Mouse (Mus musculus) spleen, adult 2 months (tissue): ENCODE measurements at regions not wholly inside any gene's neighbourhood (a gene's known extent, or its start where the extent isn't known, plus 50 kb on each side); places are given as distances from the start of the nearest gene placed in this dataset.

ENCODE experiments used
- DNase-seq, 2 experiments: peaks; one replicate each; pipeline versions ENCODE4 v3.0.0 to v3.0.0-alpha.2; 2012 to 2021; ENCODE audit warnings: low spot score in 2 of 2, low read depth in 1 of 2
- H3K27ac ChIP-seq: fragments of 200-500 bp; 2 replicates; pipeline ENCODE4 v1.5.1; 2012; ENCODE audit warnings: low read length, inconsistent platforms; ENCODE audit not compliant: insufficient read depth
- H3K27me3 ChIP-seq: fragments of 200-500 bp; 2 replicates; pipeline ENCODE4 v1.6.1; 2012; ENCODE audit warnings: mild to moderate bottlenecking, moderate library complexity, low read length, inconsistent platforms; ENCODE audit not compliant: control insufficient read depth, insufficient read depth
- H3K36me3 ChIP-seq: fragments of 200-500 bp; 2 replicates; pipeline ENCODE4 v1.6.1; 2012; ENCODE audit warnings: mild to moderate bottlenecking, low read length, inconsistent platforms; ENCODE audit not compliant: control insufficient read depth, insufficient read depth
- H3K4me1 ChIP-seq: fragments of 200-500 bp; 2 replicates; pipeline ENCODE4 v1.6.1; 2011; ENCODE audit warnings: inconsistent platforms; ENCODE audit not compliant: control insufficient read depth, insufficient read depth, insufficient read length
- H3K4me3 ChIP-seq: fragments of 200-500 bp; 2 replicates; pipeline ENCODE4 v1.5.1; 2011; ENCODE audit warnings: mild to moderate bottlenecking, inconsistent platforms; ENCODE audit not compliant: insufficient read depth, insufficient read length; ENCODE audit errors: extremely low read depth
- CTCF ChIP-seq: fragments of 200-500 bp; IDR thresholded peaks from 2 replicates; pipeline ENCODE4 v1.5.1; 2011; ENCODE audit warnings: mild to moderate bottlenecking, inconsistent platforms; ENCODE audit not compliant: insufficient read depth, insufficient read length, insufficient replicate concordance; ENCODE audit errors: extremely low read depth
- POLR2A ChIP-seq: fragments of 200-500 bp; IDR thresholded peaks from 2 replicates; pipeline ENCODE4 v1.6.1; 2011; ENCODE audit warnings: low read depth, low read length, inconsistent platforms
- WGBS: fragments of 180-500 bp; shearing (Covaris S2); methylation state at CpG from one replicate; pipeline ENCODE4 v1.1.7; 2018; 5-methylcytosine and 5-hydroxymethylcytosine counted together

GRCm38 (mm10) chr13:89394717-89395344 lies 144.8 kb upstream of the Hapln1 start:
- Histone ChIP-seq H3K4me3 (no peak overlapping the region), H3K27me3 (no peaks in the 10 kb centered on the region), H3K36me3 (no peaks in the 10 kb centered on the region), H3K27ac (no peak overlapping the region), H3K4me1 (no peaks in the 10 kb centered on the region)
- TF ChIP-seq CTCF (no peak), POLR2A (no peak)
- no peak for DNase-seq
- 76% methylated on average over 5 of the region's 5 CpGs for WGBS

DNA sequence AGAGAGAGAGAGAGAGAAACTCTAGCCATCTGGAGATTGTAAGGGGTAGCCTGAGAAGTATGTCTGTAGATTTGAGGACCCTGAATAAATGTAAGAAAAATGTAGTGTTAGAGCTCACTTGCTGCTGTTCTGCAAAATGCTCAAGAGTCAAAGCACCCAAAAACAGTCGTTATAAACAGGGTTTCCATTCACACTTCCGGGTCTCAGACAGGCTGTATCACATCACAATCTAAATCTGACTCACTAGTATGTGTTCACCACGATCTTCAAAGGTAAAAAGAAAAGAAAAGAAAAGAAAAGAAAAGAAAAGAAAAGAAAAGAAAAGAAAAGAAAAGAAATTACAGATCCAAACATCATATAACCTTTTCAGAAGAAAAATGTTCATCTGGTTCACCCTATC lies 143.7 kb upstream of the Hapln1 start:
- Histone ChIP-seq H3K4me1 (no peaks in the 10 kb centered on the region), H3K27ac (no peak overlapping the region), H3K36me3 (no peaks in the 10 kb centered on the region), H3K27me3 (no peaks in the 10 kb centered on the region), H3K4me3 (no peak overlapping the region)
- no peak for DNase-seq
- no peak for TF ChIP-seq POLR2A
- 42% methylated on average over 3 of the region's 3 CpGs for WGBS

DNA sequence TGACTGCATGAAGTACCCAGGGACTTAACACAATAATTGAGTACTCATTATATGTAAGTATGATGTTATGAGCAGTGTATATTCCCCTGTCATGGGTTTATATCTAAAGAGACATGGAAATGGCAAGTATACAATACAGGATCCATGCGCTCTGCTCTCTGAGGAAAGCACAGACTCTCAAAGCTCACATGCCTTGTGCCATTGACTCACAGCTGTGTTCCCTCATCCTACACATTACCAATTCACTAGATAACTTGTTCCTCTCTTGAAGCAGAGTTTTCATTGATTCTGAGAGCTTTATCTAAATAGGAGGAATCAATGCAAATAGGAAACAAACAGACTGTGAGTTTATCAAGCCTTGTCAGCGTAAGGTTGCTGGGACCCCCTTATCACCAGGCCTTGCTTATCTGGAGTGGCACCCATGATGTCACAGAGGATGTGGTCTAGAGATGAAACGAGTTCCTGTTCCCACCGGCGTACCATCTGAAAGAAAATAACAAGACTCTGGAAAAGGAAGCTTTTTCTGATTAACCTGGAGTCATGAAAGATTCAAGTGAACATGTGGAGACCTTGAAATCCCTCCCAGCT lies 138.4 kb upstream of the Hapln1 start:
- no peak for TF ChIP-seq CTCF
- TF ChIP-seq POLR2A: no peak
- DNase-seq: no peak
- H3K4me3 ChIP-seq: no peak overlapping the region
- H3K27ac ChIP-seq: no peak overlapping the region
- no peaks in the 10 kb centered on the region for H3K36me3 ChIP-seq
- H3K27me3 ChIP-seq: no peaks in the 10 kb centered on the region
- H3K4me1 ChIP-seq: no peaks in the 10 kb centered on the region
- 29% methylated on average over 5 of the region's 5 CpGs for WGBS

GRCm38 (mm10) chr13:89410504-89410903 lies 129.1 kb upstream of the Hapln1 start:
- Histone ChIP-seq H3K4me1 (no peaks in the 10 kb centered on the region), H3K4me3 (no peak overlapping the region), H3K27me3 (no peaks in the 10 kb centered on the region), H3K36me3 (no peaks in the 10 kb centered on the region), H3K27ac (no peak overlapping the region)
- DNase-seq: no peak
- no peak for TF ChIP-seq CTCF
- 86% methylated on average over 2 of the region's 2 CpGs for WGBS

- H3K4me3 ChIP-seq: no peak overlapping the region
- H3K27ac ChIP-seq: no peak overlapping the region
- no peaks in the 10 kb centered on the region for H3K27me3 ChIP-seq
- H3K4me1 ChIP-seq: no peaks in the 10 kb centered on the region
- DNase-seq: no peak
- H3K36me3 ChIP-seq: no peaks in the 10 kb centered on the region
- TF ChIP-seq POLR2A (no peak), CTCF (no peak)
- WGBS: 96% methylated on average over 1 of the region's 1 CpGs
These were observed 126.7 kb upstream of the Hapln1 start for GRCm38 (mm10) chr13:89412768-89413487.

GRCm38 (mm10) chr13:89418804-89419203 lies 120.8 kb upstream of the Hapln1 start:
- Histone ChIP-seq H3K27me3 (no peaks in the 10 kb centered on the region), H3K36me3 (no peaks in the 10 kb centered on the region), H3K4me3 (no peak overlapping the region), H3K27ac (no peak overlapping the region), H3K4me1 (no peaks in the 10 kb centered on the region)
- WGBS: 29% methylated on average over 3 of the region's 3 CpGs
- DNase-seq: no peak
- TF ChIP-seq POLR2A: no peak
- TF ChIP-seq CTCF: no peak

DNA sequence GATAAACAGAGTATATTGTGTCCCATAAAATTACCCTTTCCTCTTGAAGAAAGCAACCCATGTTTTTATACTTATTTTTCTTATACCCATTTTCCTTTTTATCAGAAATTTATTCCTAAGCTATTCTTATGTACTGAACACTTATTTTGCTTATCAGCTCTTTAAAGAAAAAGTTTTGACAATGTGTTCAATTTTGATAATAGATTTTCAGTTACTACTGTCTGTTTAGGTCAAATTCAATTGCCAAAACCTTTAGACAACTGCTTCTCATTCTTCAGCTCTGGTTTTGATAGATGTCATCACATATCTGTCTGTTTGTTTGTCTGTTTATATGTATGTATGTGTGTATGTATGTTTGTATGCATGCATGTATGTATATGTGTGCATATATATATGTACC lies 117.8 kb upstream of the Hapln1 start:
- Histone ChIP-seq H3K4me1 (no peaks in the 10 kb centered on the region), H3K36me3 (no peaks in the 10 kb centered on the region), H3K27me3 (no peaks in the 10 kb centered on the region), H3K4me3 (no peak overlapping the region), H3K27ac (no peak overlapping the region)
- TF ChIP-seq POLR2A (no peak), CTCF (no peak)
- no peak for DNase-seq
